Mouse (Mus musculus) midbrain, embryonic 16.5 days (tissue): Measurements from ENCODE around the gene Oxa1l. TPM values are rescaled to one million over a fixed set of nuclear protein-coding genes. Genes with fewer than 3 reads are reported as not detected.
"Not testable (repeated sequence)": the region's sequence is repeated elsewhere in the genome, so short reads cannot be mapped to it uniquely, and the experiment has no call there.

Experiments
- ATAC-seq: fragments of 200-750 bp; cut with Nextera tagmentation; 2 replicates; pipeline ENCODE4 v1.8.0; 2017; ENCODE audit warnings: moderate TSS enrichment
- H3K27ac ChIP-seq: fragments of 300-500 bp; sonication (generic); 2 replicates; pipeline ENCODE4 v1.5.1; 2014; ENCODE audit warnings: mild to moderate bottlenecking, low read length, mixed read lengths
- H3K27me3 ChIP-seq: fragments of 300-500 bp; sonication (generic); 2 replicates; pipeline ENCODE4 v1.6.1; 2014; ENCODE audit warnings: low read depth, low read length, mixed read lengths; ENCODE audit not compliant: control insufficient read depth, insufficient read depth
- H3K36me3 ChIP-seq: fragments of 300-500 bp; sonication (generic); 2 replicates; pipeline ENCODE4 v1.6.1; 2014; ENCODE audit warnings: mild to moderate bottlenecking, low read length, moderate library complexity, mixed read lengths; ENCODE audit not compliant: control insufficient read depth, insufficient read depth
- H3K4me1 ChIP-seq: fragments of 300-500 bp; sonication (generic); 2 replicates; pipeline ENCODE4 v1.6.1; 2014; ENCODE audit warnings: mild to moderate bottlenecking, low read length, mixed read lengths; ENCODE audit not compliant: control insufficient read depth, insufficient read depth
- H3K4me2 ChIP-seq: fragments of 300-500 bp; sonication (generic); 2 replicates; pipeline ENCODE4 v1.6.1; 2014; ENCODE audit warnings: mild to moderate bottlenecking, low read length, mixed read lengths
- H3K4me3 ChIP-seq: fragments of 300-500 bp; sonication (generic); 2 replicates; pipeline ENCODE4 v1.5.1; 2014; ENCODE audit warnings: low read depth, mild to moderate bottlenecking, low read length, moderate library complexity, mixed read lengths
- H3K9ac ChIP-seq: fragments of 300-500 bp; sonication (generic); 2 replicates; pipeline ENCODE4 v1.6.1; 2014; ENCODE audit warnings: low read depth, low read length, mixed read lengths
- H3K9me3 ChIP-seq: fragments of 300-500 bp; sonication (generic); replicated peaks from 2 replicates; pipeline ENCODE4 v1.6.1; 2014; ENCODE audit warnings: mild to moderate bottlenecking, low read length, mixed read lengths; ENCODE audit not compliant: control insufficient read depth, poor library complexity, severe bottlenecking
- WGBS: fragments of 180-500 bp; shearing (Covaris S2); extraction: QIAGEN DNeasy Blood & Tissue Kit; methylation state at CpG from one replicate; pipeline ENCODE4 v1.1.7; 2014; 5-methylcytosine and 5-hydroxymethylcytosine counted together
- polyA plus RNA-seq: library from polyadenylated mRNA; unstranded; fragments of >200 nt; fragmentation: Nextera tagmentation; extraction: Ambion mirVana; gene quantifications from 2 replicates; pipeline ENCODE4 v1.2.1, GENCODE M21; 2015

The Oxa1l gene
- polyA plus RNA-seq, 1 experiment from 2014 or later = 53.1 TPM

- no peak overlapping the region for H3K9ac ChIP-seq
- no peaks in the 10 kb centered on the region for H3K36me3 ChIP-seq
- no peak for ATAC-seq
- H3K27me3 ChIP-seq = no peaks in the 10 kb centered on the region
- no peak overlapping the region for H3K27ac ChIP-seq
- no peak overlapping the region for H3K4me3 ChIP-seq
- 70% methylated on average over 8 of the region's 8 CpGs for WGBS
- no peaks in the 10 kb centered on the region for H3K9me3 ChIP-seq
- no peaks in the 10 kb centered on the region for H3K4me1 ChIP-seq
- no peak overlapping the region for H3K4me2 ChIP-seq
Observed at GRCm38 (mm10) chr14:54333452-54334189, 27.0 kb upstream of the Oxa1l start.

- ATAC-seq = no peak
- Histone ChIP-seq H3K36me3 (no peaks in the 10 kb centered on the region), H3K27me3 (no peaks in the 10 kb centered on the region), H3K9ac (no peak overlapping the region), H3K4me2 (no peak overlapping the region), H3K4me1 (no peaks in the 10 kb centered on the region), H3K9me3 (no peaks in the 10 kb centered on the region), H3K27ac (no peak overlapping the region), H3K4me3 (no peak overlapping the region)
- WGBS = 60% methylated on average over 7 of the region's 7 CpGs
Observed at GRCm38 (mm10) chr14:54340836-54341235, 19.8 kb upstream of the Oxa1l start.

- WGBS = 52% methylated on average over 2 of the region's 2 CpGs
- H3K4me3 ChIP-seq, H3K36me3 ChIP-seq, H3K4me1 ChIP-seq, H3K27ac ChIP-seq, H3K4me2 ChIP-seq, H3K27me3 ChIP-seq, H3K9me3 ChIP-seq, ATAC-seq, H3K9ac ChIP-seq: not testable (repeated sequence)
Observed at GRCm38 (mm10) chr14:54341807-54342206, 18.8 kb upstream of the Oxa1l start.

- H3K4me3 ChIP-seq, ATAC-seq, H3K4me2 ChIP-seq, H3K9ac ChIP-seq, H3K27me3 ChIP-seq, H3K27ac ChIP-seq, H3K36me3 ChIP-seq, H3K4me1 ChIP-seq, H3K9me3 ChIP-seq: not testable (repeated sequence)
- WGBS = 95% methylated on average over 16 of the region's 16 CpGs
Observed at GRCm38 (mm10) chr14:54350773-54351541, 9.7 kb upstream of the Oxa1l start.

GRCm38 (mm10) chr14:54352314-54352713, 8.3 kb upstream of the Oxa1l start:
- Histone ChIP-seq H3K27ac (no peak overlapping the region), H3K4me2 (no peak overlapping the region), H3K4me3 (no peak overlapping the region), H3K9ac (no peak overlapping the region), H3K27me3 (no peaks in the 10 kb centered on the region), H3K4me1 (no peaks in the 10 kb centered on the region), H3K36me3 (no peaks in the 10 kb centered on the region), H3K9me3 (no peaks in the 10 kb centered on the region)
- no peak for ATAC-seq
- 92% methylated on average over 8 of the region's 8 CpGs for WGBS

GRCm38 (mm10) chr14:54354406-54354805, 6.2 kb upstream of the Oxa1l start:
- H3K4me1 ChIP-seq = no peaks in the 10 kb centered on the region
- no peak overlapping the region for H3K4me2 ChIP-seq
- H3K27me3 ChIP-seq = no peaks in the 10 kb centered on the region
- 37% methylated on average over 1 of the region's 1 CpGs for WGBS
- H3K9me3 ChIP-seq = no peaks in the 10 kb centered on the region
- no peaks in the 10 kb centered on the region for H3K36me3 ChIP-seq
- no peak overlapping the region for H3K4me3 ChIP-seq
- no peak overlapping the region for H3K9ac ChIP-seq
- H3K27ac ChIP-seq = no peak overlapping the region
- ATAC-seq = no peak

- Histone ChIP-seq H3K36me3 (peaks cover 22% of the 10 kb centered on the region), H3K4me1 (peaks cover 16% of the 10 kb centered on the region), H3K4me2 (no peak overlapping the region), H3K27ac (no peak overlapping the region), H3K9ac (no peak overlapping the region), H3K27me3 (no peaks in the 10 kb centered on the region), H3K9me3 (no peaks in the 10 kb centered on the region), H3K4me3 (no peak overlapping the region)
- 96% methylated on average over 8 of the region's 8 CpGs for WGBS
- ATAC-seq = no peak
Observed at GRCm38 (mm10) chr14:54363156-54363555, 2.5 kb downstream of the Oxa1l start.

- no peaks in the 10 kb centered on the region for H3K9me3 ChIP-seq
- no peak overlapping the region for H3K27ac ChIP-seq
- H3K4me2 ChIP-seq = no peak overlapping the region
- ATAC-seq = no peak
- peaks cover 16% of the 10 kb centered on the region for H3K4me1 ChIP-seq
- H3K36me3 ChIP-seq = peaks cover 35% of the 10 kb centered on the region
- no peak overlapping the region for H3K9ac ChIP-seq
- WGBS = 94% methylated on average over 5 of the region's 5 CpGs
- no peak overlapping the region for H3K4me3 ChIP-seq
- no peaks in the 10 kb centered on the region for H3K27me3 ChIP-seq
Observed at GRCm38 (mm10) chr14:54365026-54365645, 4.5 kb downstream of the Oxa1l start.

- no peaks in the 10 kb centered on the region for H3K9me3 ChIP-seq
- no peak for ATAC-seq
- no peak overlapping the region for H3K4me2 ChIP-seq
- no peaks in the 10 kb centered on the region for H3K27me3 ChIP-seq
- H3K9ac ChIP-seq = no peak overlapping the region
- peaks cover 14% of the 10 kb centered on the region for H3K4me1 ChIP-seq
- peaks cover 40% of the 10 kb centered on the region for H3K36me3 ChIP-seq
- no peak overlapping the region for H3K27ac ChIP-seq
- WGBS = 96% methylated on average over 10 of the region's 10 CpGs
- no peak overlapping the region for H3K4me3 ChIP-seq
Observed at GRCm38 (mm10) chr14:54366581-54366980, 5.9 kb downstream of the Oxa1l start.
